Mouse (Mus musculus) mouse embryonic stem cell (cell line): Measurements from ENCODE around the gene Marveld1.

ENCODE experiments used
- in situ Hi-C, 2 experiments: fragments of 300-500 bp; cut with MboI; formaldehyde crosslinking; loops; 1 replicate in 1 of 2; 3 replicates in 1 of 2; pipeline ENCODE4 v1.14.3; 2019 to 2020; ENCODE audit warnings: low sequenced_read_pairs in 2 of 2, low pct_unique_long_range_greater_than_20kb in 1 of 2, mixed read lengths in 1 of 2; ENCODE audit not compliant: unreplicated experiment in 1 of 2

The Marveld1 gene

GRCm38 (mm10) chr19:42147170-42147768 is at the start of gene Marveld1:
Gene Marveld1, plus strand, starts transcription at chr19:42147400.
- in situ Hi-C loops = loop anchor here in 1 of 2 experiments (25.0 kb wide), 1 partner anchor 685 kb away; no protein-coding TSS in a partner anchor

GRCm38 (mm10) chr19:42099406-42099805 is 47.8 kb upstream of the Marveld1 start:
- in situ Hi-C loops = no loop called here

- in situ Hi-C loops = no loop called here
These were observed 42.5 kb upstream of the Marveld1 start for GRCm38 (mm10) chr19:42104681-42105080.

- in situ Hi-C loops = no loop called here
These were observed 31.3 kb upstream of the Marveld1 start for GRCm38 (mm10) chr19:42115783-42116335.

GRCm38 (mm10) chr19:42118142-42118541 is 29.1 kb upstream of the Marveld1 start:
- in situ Hi-C loops = no loop called here

- in situ Hi-C loops = no loop called here
These were observed 28.6 kb upstream of the Marveld1 start for GRCm38 (mm10) chr19:42118596-42118995.

- in situ Hi-C loops = no loop called here
These were observed 26.7 kb upstream of the Marveld1 start for GRCm38 (mm10) chr19:42120451-42120850.

GRCm38 (mm10) chr19:42124684-42125083 is 22.5 kb upstream of the Marveld1 start:
- in situ Hi-C loops = loop anchor here in 1 of 2 experiments (25.0 kb wide), 1 partner anchor 662 kb away; no protein-coding TSS in a partner anchor

GRCm38 (mm10) chr19:42125501-42126218 is 21.5 kb upstream of the Marveld1 start:
- in situ Hi-C loops = loop anchor here in 1 of 2 experiments (25.0 kb wide), 1 partner anchor 663 kb away; no protein-coding TSS in a partner anchor

GRCm38 (mm10) chr19:42126219-42126605 is 21.0 kb upstream of the Marveld1 start:
- in situ Hi-C loops = loop anchor here in 1 of 2 experiments (25.0 kb wide), 1 partner anchor 664 kb away; no protein-coding TSS in a partner anchor

- in situ Hi-C loops = loop anchor here in 1 of 2 experiments (25.0 kb wide), 1 partner anchor 665 kb away; no protein-coding TSS in a partner anchor
These were observed 20.2 kb upstream of the Marveld1 start for GRCm38 (mm10) chr19:42127024-42127423.

GRCm38 (mm10) chr19:42128052-42128740 is 19.0 kb upstream of the Marveld1 start:
- in situ Hi-C loops = loop anchor here in 1 of 2 experiments (25.0 kb wide), 1 partner anchor 666 kb away; no protein-coding TSS in a partner anchor

- in situ Hi-C loops = loop anchor here in 1 of 2 experiments (25.0 kb wide), 1 partner anchor 667 kb away; no protein-coding TSS in a partner anchor
These were observed 18.3 kb upstream of the Marveld1 start, which contains the start of gene Avpi1 for GRCm38 (mm10) chr19:42128787-42129508. Gene Avpi1, minus strand, starts transcription at chr19:42129059.

GRCm38 (mm10) chr19:42129509-42130293 is 17.5 kb upstream of the Marveld1 start:
- in situ Hi-C loops = loop anchor here in 1 of 2 experiments (25.0 kb wide), 1 partner anchor 667 kb away; no protein-coding TSS in a partner anchor

- in situ Hi-C loops = loop anchor here in 1 of 2 experiments (25.0 kb wide), 1 partner anchor 668 kb away; no protein-coding TSS in a partner anchor
These were observed 16.9 kb upstream of the Marveld1 start for GRCm38 (mm10) chr19:42130294-42130606.

- in situ Hi-C loops = loop anchor here in 1 of 2 experiments (25.0 kb wide), 1 partner anchor 669 kb away; no protein-coding TSS in a partner anchor
These were observed 16.1 kb upstream of the Marveld1 start for GRCm38 (mm10) chr19:42131101-42131500.

GRCm38 (mm10) chr19:42135070-42135469 is 12.1 kb upstream of the Marveld1 start:
- in situ Hi-C loops = loop anchor here in 1 of 2 experiments (25.0 kb wide), 1 partner anchor 673 kb away; no protein-coding TSS in a partner anchor
